ENCODE assay signal across 11 mouse cellular contexts in the genomic region with DNA sequence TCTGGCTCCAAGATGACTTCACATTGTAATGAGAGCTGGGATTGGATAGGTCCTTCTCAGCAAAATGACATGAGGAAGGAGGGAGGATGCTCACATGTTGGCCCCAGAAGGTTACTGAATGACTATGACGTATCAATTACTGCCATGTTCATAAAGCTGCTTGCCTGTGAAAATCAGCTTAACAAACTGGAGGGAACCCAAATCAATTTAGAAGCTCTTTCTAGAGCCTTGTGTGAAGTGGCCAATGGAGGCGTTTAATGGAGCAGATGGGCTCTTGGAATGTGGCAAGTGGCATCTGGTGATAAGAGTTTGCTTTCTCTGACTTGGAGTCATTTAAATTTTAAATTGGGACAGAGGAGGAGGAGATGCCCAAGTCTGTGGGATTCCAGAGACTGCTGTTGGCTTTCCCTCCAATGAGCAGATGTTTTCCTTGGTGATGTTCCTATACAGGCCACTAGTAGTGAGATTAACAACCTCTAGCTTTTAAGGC.
DNase-seq lines count a peak whose midpoint lies in the region; ATAC-seq and TF ChIP-seq lines count a peak whose summit lies in the region.
"Had no signal": no experiment of that assay in that cellular context is flagged by ENCODE, and none has a peak within 500 bp of the region (broad histone marks: within the 10 kb centered on the region; RNA-seq: fewer than 3 reads in every experiment).

No protein-coding gene starts in this region.

- peak; percentile 70 for DNase-seq in brain, embryonic 18.5 days (ENCODE audit: low read depth, low spot score)
- DNase-seq in forebrain, postnatal 0 days: peak; percentile 77
- DNase-seq in layer of hippocampus, adult 9-10 months (ENCODE audit: low spot score): peak; percentile 30
- no peak for DNase-seq in lung, postnatal 10 days
- no peak for DNase-seq in adrenal gland, adult 8-10 months
- DNase-seq in cerebellum, adult 9-11 months: no peak
- DNase-seq: kidney, adult 18-20 months; liver, embryonic 13.5 days; thymus, postnatal 4 days had no signal

- no peaks in the 10 kb centered on the region for H3K36me3 ChIP-seq in forebrain, postnatal 0 days (ENCODE audit: insufficient read depth)
- no peaks in the 10 kb centered on the region for H3K36me3 ChIP-seq in midbrain, embryonic 16.5 days (ENCODE audit: control insufficient read depth, insufficient read depth, low read length)
- H3K36me3 ChIP-seq: embryonic facial prominence, embryonic 13.5 days; liver, embryonic 13.5 days had no signal

- ATAC-seq in forebrain, postnatal 0 days: peak; percentile 94
- ATAC-seq in midbrain, embryonic 16.5 days: peak; percentile 54

- no peak overlapping the region for H3K4me2 ChIP-seq in forebrain, postnatal 0 days (ENCODE audit: low read depth)
- no peak overlapping the region for H3K4me2 ChIP-seq in midbrain, embryonic 16.5 days (ENCODE audit: low read length)
- H3K4me2 ChIP-seq: embryonic facial prominence, embryonic 13.5 days; liver, embryonic 13.5 days had no signal

- H3K4me1 ChIP-seq in forebrain, postnatal 0 days (ENCODE audit: insufficient read depth): no peaks in the 10 kb centered on the region
- H3K4me1 ChIP-seq in midbrain, embryonic 16.5 days (ENCODE audit: control insufficient read depth, insufficient read depth, low read length): no peaks in the 10 kb centered on the region
- H3K4me1 ChIP-seq: embryonic facial prominence, embryonic 13.5 days; liver, embryonic 13.5 days had no signal

- H3K9me3 ChIP-seq in forebrain, postnatal 0 days (ENCODE audit: low read length): no peaks in the 10 kb centered on the region
- no peaks in the 10 kb centered on the region for H3K9me3 ChIP-seq in midbrain, embryonic 16.5 days (replicated peaks; ENCODE audit: control insufficient read depth, low read length, poor library complexity, severe bottlenecking)
- H3K9me3 ChIP-seq: embryonic facial prominence, embryonic 13.5 days; liver, embryonic 13.5 days had no signal

- 25% methylated on average over 2 of the region's 2 CpGs for WGBS in forebrain, postnatal 0 days
- 43% methylated on average over 2 of the region's 2 CpGs for WGBS in midbrain, embryonic 16.5 days

- no peak overlapping the region for H3K4me3 ChIP-seq in forebrain, postnatal 0 days (ENCODE audit: low read depth, low read length)
- no peak overlapping the region for H3K4me3 ChIP-seq in midbrain, embryonic 16.5 days (ENCODE audit: low read depth, low read length)
- H3K4me3 ChIP-seq: embryonic facial prominence, embryonic 13.5 days; liver, embryonic 13.5 days had no signal

- no peak overlapping the region for H3K27ac ChIP-seq in forebrain, postnatal 0 days (ENCODE audit: low read depth, low read length)
- H3K27ac ChIP-seq in midbrain, embryonic 16.5 days (ENCODE audit: low read length): no peak overlapping the region
- H3K27ac ChIP-seq: embryonic facial prominence, embryonic 13.5 days; liver, embryonic 13.5 days had no signal

- H3K9ac ChIP-seq in forebrain, postnatal 0 days: no peak overlapping the region
- no peak overlapping the region for H3K9ac ChIP-seq in midbrain, embryonic 16.5 days (ENCODE audit: low read depth, low read length)
- H3K9ac ChIP-seq: embryonic facial prominence, embryonic 13.5 days; liver, embryonic 13.5 days had no signal

- no peak for TF ChIP-seq CTCF in forebrain, postnatal 0 days (IDR thresholded peaks at IDR 0.05; ENCODE audit: low read depth)

- H3K27me3 ChIP-seq in forebrain, postnatal 0 days (ENCODE audit: insufficient read depth, low read length): no peaks in the 10 kb centered on the region
- H3K27me3 ChIP-seq in midbrain, embryonic 16.5 days (ENCODE audit: control insufficient read depth, insufficient read depth, low read depth, low read length): no peaks in the 10 kb centered on the region
- H3K27me3 ChIP-seq: embryonic facial prominence, embryonic 13.5 days; liver, embryonic 13.5 days had no signal

Comparison
In these comparisons a context has a peak if more than half of its experiments do, and no peak if none do; other contexts are left out.
1. DNase-seq: peak in brain, embryonic 18.5 days (single experiment), forebrain, postnatal 0 days (single experiment) and layer of hippocampus, adult 9-10 months (single experiment); none in lung, postnatal 10 days (single experiment), adrenal gland, adult 8-10 months (single experiment) and cerebellum, adult 9-11 months (single experiment).